Mouse (Mus musculus): ENCODE data around the gene Plxna2.

- TF ChIP-seq POLR2A (IDR thresholded peaks at IDR 0.05; ENCODE audit: control insufficient read depth, extremely low read depth, insufficient read depth, low read length, poor library complexity), result no peak
- TF ChIP-seq CTCF (IDR thresholded peaks at IDR 0.05; ENCODE audit: borderline replicate concordance, control insufficient read depth, extremely low read depth, insufficient read depth, low read length, poor library complexity), result no peak
These were observed 9.3 kb downstream of the Plxna2 start for GRCm38 (mm10) chr1:194627286-194627685.
